Mouse (Mus musculus): ENCODE measurements around the gene Gm13285. TPM values are rescaled to one million over a fixed set of nuclear protein-coding genes. Genes with fewer than 3 reads are reported as not detected.
"Not testable (repeated sequence)": the region's sequence is repeated elsewhere in the genome, so short reads cannot be mapped to it uniquely, and the experiment has no call there.

The Gm13285 gene
- not detected in 2 replicates for polyA plus RNA-seq (2012; ENCODE audit: insufficient read depth, insufficient read length, missing spikeins)

DNA sequence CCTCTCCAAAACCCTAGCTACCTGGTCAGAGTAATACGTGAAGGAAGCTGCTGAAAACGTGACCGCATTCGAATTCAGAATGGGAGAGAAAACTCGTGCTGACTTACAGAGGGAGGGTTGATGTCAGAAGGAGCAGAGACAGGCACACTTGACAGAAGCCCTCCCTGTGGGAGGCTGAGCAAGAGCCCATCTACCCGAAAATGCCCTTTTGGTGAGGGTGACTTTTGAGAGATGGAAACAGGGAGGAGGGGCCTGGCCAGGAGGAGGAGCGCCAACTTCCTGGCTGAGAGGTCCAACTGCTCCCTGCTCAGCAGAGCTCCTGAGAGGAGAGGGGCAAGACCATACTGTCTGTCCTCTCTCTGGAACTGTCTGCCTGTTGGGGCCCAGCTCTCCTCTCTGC lies at the start of gene Gm13285:
TSS of gene Gm13285 (plus strand) at position 301 of the 400 bp plus-strand sequence.
- H3K27ac ChIP-seq (ENCODE audit: insufficient read depth, low read depth, low read length); H3K4me3 ChIP-seq (ENCODE audit: insufficient read depth, low read length); H3K4me1 ChIP-seq (ENCODE audit: control insufficient read depth, insufficient read depth, low read length): not testable (repeated sequence)

DNA sequence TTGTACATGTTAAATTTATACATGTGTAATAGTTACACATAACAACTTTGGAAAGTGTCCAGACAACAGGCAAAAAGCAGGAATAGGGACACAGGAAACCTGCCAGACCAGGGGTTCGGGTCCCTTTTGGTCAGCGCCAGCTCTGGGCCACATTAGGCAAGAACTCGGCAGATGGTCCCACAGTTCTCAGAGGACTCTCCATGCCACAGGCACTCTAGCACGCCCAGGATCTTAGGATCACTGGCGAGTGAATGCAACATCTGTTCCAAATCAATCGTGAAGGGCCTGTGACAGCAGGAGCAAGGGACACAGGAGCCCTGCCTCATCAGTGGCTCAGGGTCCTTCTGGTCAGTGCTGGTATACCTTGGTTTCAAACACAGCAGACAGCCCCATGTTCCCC lies 49.5 kb upstream of the Gm13285 start:
- no peak for TF ChIP-seq CTCF (IDR thresholded peaks at IDR 0.05; ENCODE audit: low read depth, low read length)
- TF ChIP-seq POLR2A (IDR thresholded peaks at IDR 0.05; ENCODE audit: borderline replicate concordance, low read depth, low read length) = no peak
- Histone ChIP-seq H3K27ac (ENCODE audit: insufficient read depth, low read depth, low read length) (no peak overlapping the region), H3K4me1 (ENCODE audit: control insufficient read depth, insufficient read depth, low read length) (no peaks in the 10 kb centered on the region), H3K4me3 (ENCODE audit: insufficient read depth, low read length) (no peak overlapping the region)

DNA sequence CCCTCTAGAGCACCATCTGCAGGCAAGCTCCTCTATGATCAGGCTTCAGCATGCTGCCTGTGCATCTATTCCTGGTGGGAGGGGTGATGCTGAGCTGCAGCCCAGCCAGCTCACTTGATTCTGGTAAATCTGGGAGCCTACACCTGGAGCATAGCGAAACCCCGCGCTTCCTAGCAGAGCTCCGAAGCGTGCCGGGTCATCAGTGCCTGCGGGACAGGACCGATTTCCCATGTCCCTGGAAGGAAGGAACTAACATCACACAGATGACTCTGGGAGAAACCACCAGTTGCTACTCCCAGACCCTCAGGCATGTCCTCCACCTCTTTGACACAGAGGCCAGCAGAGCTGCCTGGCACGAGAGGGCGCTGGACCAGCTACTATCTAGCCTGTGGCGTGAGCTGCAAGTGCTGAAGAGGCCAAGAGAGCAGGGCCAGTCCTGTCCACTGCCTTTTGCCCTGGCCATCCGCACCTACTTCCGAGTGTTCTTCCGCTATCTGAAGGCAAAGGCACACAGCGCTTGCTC lies 44.6 kb upstream of the Gm13285 start, which contains the start of gene Gm13271:
TSS of gene Gm13271 (plus strand) at position 51 of the 523 bp plus-strand sequence.
- H3K4me3 ChIP-seq (ENCODE audit: insufficient read depth, low read length); H3K4me1 ChIP-seq (ENCODE audit: control insufficient read depth, insufficient read depth, low read length); H3K27ac ChIP-seq (ENCODE audit: insufficient read depth, low read depth, low read length): not testable (repeated sequence)

DNA sequence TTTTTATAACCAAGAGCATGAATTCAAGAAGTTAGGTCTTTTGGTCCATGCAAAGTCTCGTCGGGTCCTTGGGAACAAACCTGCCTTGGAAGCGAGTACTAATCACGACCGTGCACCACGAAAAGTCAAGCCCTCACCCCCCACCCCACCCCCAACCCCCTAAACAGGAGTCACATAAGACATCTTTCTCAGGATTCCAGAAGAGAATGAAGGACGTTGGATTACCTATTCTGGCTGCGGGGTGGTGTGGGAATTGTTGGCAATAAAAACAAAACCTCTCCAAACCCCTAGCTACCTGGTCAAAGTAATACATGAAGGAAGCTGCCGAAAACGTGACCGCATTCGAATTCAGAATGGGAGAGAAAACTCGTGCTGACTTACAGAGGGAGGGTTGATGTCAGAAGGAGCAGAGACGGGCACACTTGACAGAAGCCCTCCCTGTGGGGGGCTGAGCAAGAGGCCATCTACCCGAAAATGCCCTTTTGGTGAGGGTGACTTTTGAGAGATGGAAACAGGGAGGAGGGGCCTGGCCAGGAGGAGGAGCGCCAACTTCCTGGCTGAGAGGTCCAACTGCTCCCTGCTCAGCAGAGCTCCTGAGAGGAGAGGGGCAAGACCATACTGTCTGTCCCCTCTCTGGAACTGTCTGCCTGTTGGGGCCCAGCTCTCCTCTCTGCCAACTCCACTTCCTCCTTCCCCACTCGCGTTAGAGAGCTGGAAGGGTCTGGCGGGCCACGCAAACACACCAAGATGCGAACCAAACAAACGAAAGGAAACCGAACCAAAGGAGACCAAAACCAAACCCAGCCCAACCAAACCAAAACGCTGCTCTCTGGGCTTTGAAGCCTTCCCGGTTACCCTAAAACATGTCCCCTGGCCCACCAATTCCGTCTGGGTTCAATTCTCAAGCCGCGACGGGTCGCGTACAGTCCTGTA lies 42.6 kb upstream of the Gm13285 start:
- not testable (repeated sequence) for H3K4me1 ChIP-seq (ENCODE audit: control insufficient read depth, insufficient read depth, low read length)
- peak overlapping the region; percentile 60 for H3K4me3 ChIP-seq (ENCODE audit: insufficient read depth, low read length)
- peak overlapping the region; percentile 59 for H3K27ac ChIP-seq (ENCODE audit: insufficient read depth, low read depth, low read length)

DNA sequence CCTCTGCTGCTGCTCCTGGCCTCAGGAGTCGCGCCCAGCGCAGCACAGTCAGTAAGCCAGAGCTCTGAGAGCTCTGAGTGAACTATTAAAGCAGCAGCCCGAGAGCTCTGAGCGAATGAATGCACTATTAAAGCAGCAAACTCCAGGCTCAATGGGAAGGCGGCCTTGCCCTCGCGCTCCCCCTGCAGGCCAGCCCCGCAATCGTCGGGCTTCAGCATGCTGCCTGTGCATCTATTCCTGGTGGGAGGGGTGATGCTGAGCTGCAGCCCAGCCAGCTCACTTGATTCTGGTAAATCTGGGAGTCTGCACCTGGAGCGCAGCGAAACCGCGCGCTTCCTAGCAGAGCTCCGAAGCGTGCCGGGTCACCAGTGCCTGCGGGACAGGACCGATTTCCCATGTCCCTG lies 41.8 kb upstream of the Gm13285 start:
- H3K4me1 ChIP-seq (ENCODE audit: control insufficient read depth, insufficient read depth, low read length) = not testable (repeated sequence)
- peak; percentile 13; the same call in 1 of the 2 replicates for TF ChIP-seq CTCF (IDR thresholded peaks at IDR 0.05; ENCODE audit: low read depth, low read length)
- Histone ChIP-seq H3K27ac (ENCODE audit: insufficient read depth, low read depth, low read length) (peak overlapping the region; percentile 59; the same call in 1 of the 2 replicates), H3K4me3 (ENCODE audit: insufficient read depth, low read length) (peak overlapping the region; percentile 60)

DNA sequence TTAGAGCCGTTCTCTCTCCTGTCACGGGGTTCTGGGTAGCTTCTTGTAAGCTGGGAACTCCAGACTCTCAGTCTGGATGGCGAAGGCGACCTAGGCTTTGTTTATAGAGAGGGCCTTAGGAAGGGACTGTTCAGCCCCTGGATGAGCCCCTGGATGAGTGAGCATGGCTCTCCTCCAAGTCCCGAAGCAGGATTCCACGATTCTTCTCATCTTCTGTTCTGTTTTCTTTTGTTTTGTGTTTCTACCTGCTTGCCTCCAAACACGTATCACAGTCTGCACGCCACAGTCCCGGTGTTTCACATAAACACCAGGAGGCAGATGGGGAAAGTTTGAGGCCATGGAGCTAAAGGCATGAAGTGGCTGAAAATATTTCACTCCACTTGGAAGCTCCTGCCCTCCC lies 40.7 kb upstream of the Gm13285 start:
- H3K4me3 ChIP-seq (ENCODE audit: insufficient read depth, low read length); H3K27ac ChIP-seq (ENCODE audit: insufficient read depth, low read depth, low read length); H3K4me1 ChIP-seq (ENCODE audit: control insufficient read depth, insufficient read depth, low read length): not testable (repeated sequence)

DNA sequence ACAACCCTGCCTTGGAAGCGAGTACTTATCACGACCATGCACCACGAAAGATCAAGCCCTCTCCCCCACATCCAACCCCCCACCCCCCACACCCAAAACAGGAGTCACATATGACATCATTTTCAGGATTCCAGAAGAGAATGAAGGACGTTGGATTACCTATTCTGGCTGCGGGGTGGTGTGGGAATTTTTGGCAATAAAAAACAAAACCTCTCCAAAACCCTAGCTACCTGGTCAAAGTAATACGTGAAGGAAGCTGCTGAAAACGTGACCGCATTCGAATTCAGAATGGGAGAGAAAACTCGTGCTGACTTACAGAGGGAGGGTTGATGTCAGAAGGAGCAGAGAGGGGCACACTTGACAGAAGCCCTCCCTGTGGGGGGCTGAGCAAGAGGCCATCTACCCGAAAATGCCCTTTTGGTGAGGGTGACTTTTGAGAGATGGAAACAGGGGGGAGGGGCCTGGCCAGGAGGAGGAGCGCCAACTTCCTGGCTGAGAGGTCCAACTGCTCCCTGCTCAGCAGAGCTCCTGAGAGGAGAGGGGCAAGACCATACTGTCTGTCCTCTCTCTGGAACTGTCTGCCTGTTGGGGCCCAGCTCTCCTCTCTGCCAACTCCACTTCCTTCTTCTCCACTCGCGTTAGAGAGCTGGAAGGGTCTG lies 39.7 kb upstream of the Gm13285 start, which contains the start of gene Gm13283:
TSS of gene Gm13283 (plus strand) at position 510 of the 659 bp plus-strand sequence.
- not testable (repeated sequence) for H3K4me1 ChIP-seq (ENCODE audit: control insufficient read depth, insufficient read depth, low read length)
- peak within 1 kb of the TSS; percentile 48 for H3K27ac ChIP-seq (ENCODE audit: insufficient read depth, low read depth, low read length)
- H3K4me3 ChIP-seq (ENCODE audit: insufficient read depth, low read length) = peak within 1 kb of the TSS; percentile 51

DNA sequence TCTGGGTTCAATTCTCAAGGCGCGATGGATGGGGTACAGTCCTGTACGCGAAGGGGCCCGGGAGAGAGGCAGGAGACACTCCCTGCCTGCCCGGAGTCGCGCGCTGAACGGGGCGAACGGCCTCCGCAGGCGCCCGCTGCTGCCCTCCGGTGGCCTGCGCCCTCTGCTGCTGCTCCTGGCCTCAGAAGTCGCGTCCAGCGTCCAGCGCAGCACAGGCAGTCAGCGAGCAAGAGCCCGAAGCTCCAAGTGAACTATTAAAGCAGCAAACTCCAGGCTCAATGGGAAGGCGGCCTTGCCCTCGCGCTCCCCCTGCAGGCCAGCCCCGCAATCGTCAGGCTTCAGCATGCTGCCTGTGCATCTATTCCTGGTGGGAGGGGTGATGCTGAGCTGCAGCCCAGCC lies 39.0 kb upstream of the Gm13285 start:
- not testable (repeated sequence) for H3K4me1 ChIP-seq (ENCODE audit: control insufficient read depth, insufficient read depth, low read length)
- peak overlapping the region; percentile 51 for H3K4me3 ChIP-seq (ENCODE audit: insufficient read depth, low read length)
- H3K27ac ChIP-seq (ENCODE audit: insufficient read depth, low read depth, low read length) = peak overlapping the region; percentile 48

DNA sequence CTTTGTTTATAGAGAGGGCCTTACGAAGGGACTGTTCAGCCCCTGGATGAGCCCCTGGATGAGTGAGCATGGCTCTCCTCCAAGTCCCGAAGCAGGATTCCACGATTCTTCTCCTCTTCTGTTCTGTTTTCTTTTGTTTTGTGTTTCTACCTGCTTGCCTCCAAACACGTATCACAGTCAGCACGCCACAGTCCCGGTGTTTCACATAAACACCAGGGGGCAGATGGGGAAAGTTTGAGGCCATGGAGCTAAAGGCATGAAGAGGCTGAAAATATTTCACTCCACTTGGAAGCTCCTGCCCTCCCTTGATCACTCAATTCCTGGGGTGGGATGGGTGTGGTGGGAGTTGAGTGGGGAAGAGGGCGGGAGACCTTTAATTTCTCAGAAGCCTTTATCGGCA lies 37.7 kb upstream of the Gm13285 start:
- not testable (repeated sequence) for H3K4me3 ChIP-seq (ENCODE audit: insufficient read depth, low read length); H3K27ac ChIP-seq (ENCODE audit: insufficient read depth, low read depth, low read length); H3K4me1 ChIP-seq (ENCODE audit: control insufficient read depth, insufficient read depth, low read length)

DNA sequence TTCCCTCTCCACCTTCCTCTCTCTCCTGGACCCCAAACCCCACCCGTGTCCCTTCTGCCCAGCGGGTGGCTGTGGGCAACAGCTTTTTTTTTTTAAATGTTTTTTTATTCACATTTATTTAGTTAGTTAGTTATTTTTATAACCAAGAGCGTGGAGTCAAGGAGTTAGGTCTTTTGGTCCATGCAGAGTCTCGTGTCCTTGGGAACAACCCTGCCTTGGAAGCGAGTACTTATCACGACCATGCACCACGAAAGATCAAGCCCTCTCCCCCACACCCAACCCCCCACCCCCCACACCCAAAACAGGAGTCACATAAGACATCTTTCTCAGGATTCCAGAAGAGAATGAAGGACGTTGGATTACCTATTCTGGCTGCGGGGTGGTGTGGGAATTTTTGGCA lies 37.1 kb upstream of the Gm13285 start:
- H3K4me1 ChIP-seq (ENCODE audit: control insufficient read depth, insufficient read depth, low read length); H3K27ac ChIP-seq (ENCODE audit: insufficient read depth, low read depth, low read length); H3K4me3 ChIP-seq (ENCODE audit: insufficient read depth, low read length): not testable (repeated sequence)

DNA sequence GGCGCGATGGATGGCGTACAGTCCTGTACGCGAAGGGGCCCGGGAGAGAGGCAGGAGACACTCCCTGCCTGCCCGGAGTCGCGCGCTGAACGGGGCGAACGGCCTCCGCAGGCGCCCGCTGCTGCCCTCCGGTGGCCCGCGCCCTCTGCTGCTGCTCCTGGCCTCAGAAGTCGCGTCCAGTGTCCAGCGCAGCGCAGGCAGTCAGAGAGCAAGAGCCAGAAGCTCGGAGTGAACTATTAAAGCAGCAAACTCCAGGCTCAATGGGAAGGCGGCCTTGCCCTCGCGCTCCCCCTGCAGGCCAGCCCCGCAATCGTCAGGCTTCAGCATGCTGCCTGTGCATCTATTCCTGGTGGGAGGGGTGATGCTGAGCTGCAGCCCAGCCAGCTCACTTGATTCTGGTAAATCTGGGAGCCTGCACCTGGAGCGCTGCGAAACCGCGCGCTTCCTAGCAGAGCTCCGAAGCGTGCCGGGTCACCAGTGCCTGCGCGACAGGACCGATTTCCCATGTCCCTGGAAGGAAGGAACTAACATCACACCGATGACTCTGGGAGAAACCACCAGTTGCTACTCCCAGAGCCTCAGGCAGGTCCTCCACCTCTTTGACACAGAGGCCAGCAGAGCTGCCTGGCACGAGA lies 36.0 kb upstream of the Gm13285 start:
- peak overlapping the region; percentile 41 for H3K4me3 ChIP-seq (ENCODE audit: insufficient read depth, low read length)
- not testable (repeated sequence) for H3K27ac ChIP-seq (ENCODE audit: insufficient read depth, low read depth, low read length); H3K4me1 ChIP-seq (ENCODE audit: control insufficient read depth, insufficient read depth, low read length)

DNA sequence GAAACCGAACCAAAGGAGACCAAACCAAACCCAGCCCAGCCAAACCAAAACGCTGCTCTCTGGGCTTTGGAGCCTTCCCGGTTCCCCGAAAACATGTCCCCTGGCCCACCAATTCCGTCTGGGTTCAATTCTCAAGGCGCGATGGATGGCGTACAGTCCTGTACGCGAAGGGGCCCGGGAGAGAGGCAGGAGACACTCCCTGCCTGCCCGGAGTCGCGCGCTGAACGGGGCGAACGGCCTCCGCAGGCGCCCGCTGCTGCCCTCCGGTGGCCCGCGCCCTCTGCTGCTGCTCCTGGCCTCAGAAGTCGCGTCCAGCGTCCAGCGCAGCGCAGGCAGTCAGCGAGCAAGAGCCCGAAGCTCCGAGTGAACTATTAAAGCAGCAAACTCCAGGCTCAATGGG lies 25.9 kb upstream of the Gm13285 start, which contains the start of gene Gm13290:
TSS of gene Gm13290 (plus strand) at position 301 of the 400 bp plus-strand sequence.
- not testable (repeated sequence) for H3K27ac ChIP-seq (ENCODE audit: insufficient read depth, low read depth, low read length); H3K4me3 ChIP-seq (ENCODE audit: insufficient read depth, low read length); H3K4me1 ChIP-seq (ENCODE audit: control insufficient read depth, insufficient read depth, low read length)

DNA sequence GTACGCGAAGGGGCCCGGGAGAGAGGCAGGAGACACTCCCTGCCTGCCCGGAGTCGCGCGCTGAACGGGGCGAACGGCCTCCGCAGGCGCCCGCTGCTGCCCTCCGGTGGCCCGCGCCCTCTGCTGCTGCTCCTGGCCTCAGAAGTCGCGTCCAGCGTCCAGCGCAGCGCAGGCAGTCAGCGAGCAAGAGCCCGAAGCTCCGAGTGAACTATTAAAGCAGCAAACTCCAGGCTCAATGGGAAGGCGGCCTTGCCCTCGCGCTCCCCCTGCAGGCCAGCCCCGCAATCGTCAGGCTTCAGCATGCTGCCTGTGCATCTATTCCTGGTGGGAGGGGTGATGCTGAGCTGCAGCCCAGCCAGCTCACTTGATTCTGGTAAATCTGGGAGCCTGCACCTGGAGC lies 22.8 kb upstream of the Gm13285 start, which contains the start of gene Gm13289:
TSS of gene Gm13289 (plus strand) at position 301 of the 400 bp plus-strand sequence.
- not testable (repeated sequence) for H3K4me1 ChIP-seq (ENCODE audit: control insufficient read depth, insufficient read depth, low read length)

DNA sequence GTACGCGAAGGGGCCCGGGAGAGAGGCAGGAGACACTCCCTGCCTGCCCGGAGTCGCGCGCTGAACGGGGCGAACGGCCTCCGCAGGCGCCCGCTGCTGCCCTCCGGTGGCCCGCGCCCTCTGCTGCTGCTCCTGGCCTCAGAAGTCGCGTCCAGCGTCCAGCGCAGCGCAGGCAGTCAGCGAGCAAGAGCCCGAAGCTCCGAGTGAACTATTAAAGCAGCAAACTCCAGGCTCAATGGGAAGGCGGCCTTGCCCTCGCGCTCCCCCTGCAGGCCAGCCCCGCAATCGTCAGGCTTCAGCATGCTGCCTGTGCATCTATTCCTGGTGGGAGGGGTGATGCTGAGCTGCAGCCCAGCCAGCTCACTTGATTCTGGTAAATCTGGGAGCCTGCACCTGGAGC lies 19.9 kb upstream of the Gm13285 start, which contains the start of gene Gm13272:
TSS of gene Gm13272 (plus strand) at position 301 of the 400 bp plus-strand sequence.
- not testable (repeated sequence) for H3K4me3 ChIP-seq (ENCODE audit: insufficient read depth, low read length); H3K27ac ChIP-seq (ENCODE audit: insufficient read depth, low read depth, low read length); H3K4me1 ChIP-seq (ENCODE audit: control insufficient read depth, insufficient read depth, low read length)

More for the DNA sequence above, 22.8 kb upstream of the Gm13285 start, which contains the start of gene Gm13289:
- H3K27ac ChIP-seq (ENCODE audit: insufficient read depth, low read depth, low read length); H3K4me3 ChIP-seq (ENCODE audit: insufficient read depth, low read length): not testable (repeated sequence)
